Mouse (Mus musculus) right cerebral cortex, postnatal 10 days (tissue): ENCODE results near the gene Gm3099.
"Not testable (repeated sequence)": the region's sequence is repeated elsewhere in the genome, so short reads cannot be mapped to it uniquely, and the experiment has no call there.

ENCODE experiments used
- DNase-seq, 2 experiments: peaks; one replicate each; pipeline ENCODE4 v3.0.0; 2021; ENCODE audit warnings: low spot score in 2 of 2

The Gm3099 gene

DNA sequence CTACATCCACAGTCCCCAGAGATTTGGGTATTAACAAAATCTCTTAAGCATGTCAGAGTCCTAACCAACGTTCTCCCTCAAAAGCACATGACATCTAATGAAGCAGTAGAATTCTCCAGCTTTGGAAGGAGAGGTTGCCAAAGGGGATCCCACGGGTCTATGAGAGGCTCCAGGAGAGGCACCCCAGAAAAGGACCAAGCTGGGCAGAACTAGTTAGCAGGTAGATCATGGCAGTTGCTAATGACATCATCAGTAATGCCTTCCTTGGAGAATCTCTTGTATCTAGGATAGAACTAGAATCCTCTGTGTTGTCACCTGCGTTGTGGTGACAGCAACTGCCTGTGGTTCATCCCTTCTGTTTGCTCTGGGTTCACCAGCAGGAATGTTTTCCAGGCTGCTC lies at the start of gene Gm3099:
Gene Gm3099, plus strand, starts transcription at position 301 of the 400 bp plus-strand sequence.
- not testable (repeated sequence) for DNase-seq

DNA sequence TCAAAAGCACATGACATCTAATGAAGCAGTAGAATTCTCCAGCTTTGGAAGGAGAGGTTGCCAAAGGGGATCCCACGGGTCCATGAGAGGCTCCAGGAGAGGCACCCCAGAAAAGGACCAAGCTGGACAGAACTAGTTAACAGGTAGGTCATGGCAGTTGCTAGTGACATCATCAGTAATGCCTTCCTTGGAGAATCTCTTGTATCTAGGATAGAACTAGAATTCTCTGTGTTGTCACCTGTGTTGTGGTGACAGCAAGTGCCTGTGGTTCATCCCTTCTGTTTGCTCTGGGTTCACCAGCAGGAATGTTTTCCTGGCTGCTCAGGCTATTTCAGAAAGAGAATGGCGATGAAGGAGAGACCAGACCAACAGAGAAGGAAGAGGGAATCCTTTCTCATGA lies 34.9 kb upstream of the Gm3099 start, which contains the start of gene Gm3095:
Gene Gm3095, plus strand, starts transcription at position 301 of the 400 bp plus-strand sequence.
- not testable (repeated sequence) for DNase-seq

DNA sequence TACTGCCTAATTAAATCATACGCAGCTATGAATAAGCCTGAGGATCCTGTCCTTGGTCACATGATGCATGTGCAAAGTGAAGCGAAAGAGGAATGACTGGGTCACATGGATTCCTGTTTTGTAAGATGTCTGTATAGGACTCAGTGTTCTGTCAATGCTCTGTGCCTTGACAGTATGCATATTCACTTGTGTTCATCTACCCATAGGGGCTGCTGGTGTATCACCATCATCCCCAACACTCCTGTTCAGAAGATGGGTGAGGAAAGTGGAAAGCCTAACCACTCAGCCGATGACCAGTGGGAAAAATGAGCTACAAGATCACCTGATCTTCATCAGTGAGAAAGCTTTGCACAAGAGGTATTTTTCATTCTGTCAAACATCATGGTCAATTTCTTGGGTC lies 25.4 kb downstream of the Gm3099 start, which contains the start of gene Gm5796:
Gene Gm5796, plus strand, starts transcription at position 301 of the 400 bp plus-strand sequence.
- DNase-seq, result not testable (repeated sequence)
